Mouse (Mus musculus) kidney, adult 2 months (tissue): ENCODE results near the gene Rfk. TPM values are rescaled to one million over a fixed set of nuclear protein-coding genes. Genes with fewer than 3 reads are reported as not detected.

Experiments used
- DNase-seq: peaks from one replicate; pipeline ENCODE4 v3.0.0; 2021
- H3K27ac ChIP-seq: fragments of 200-500 bp; 2 replicates; pipeline ENCODE4 v1.5.1; 2012; ENCODE audit warnings: low read depth, low read length, control low read depth, inconsistent platforms; ENCODE audit not compliant: insufficient read depth
- H3K27me3 ChIP-seq: fragments of 200-500 bp; replicated peaks from 2 replicates; pipeline ENCODE4 v1.6.1; 2012; ENCODE audit warnings: mild to moderate bottlenecking, moderate library complexity, low read length, inconsistent platforms; ENCODE audit not compliant: control insufficient read depth, insufficient read depth
- H3K36me3 ChIP-seq: fragments of 200-500 bp; 2 replicates; pipeline ENCODE4 v1.6.1; 2012; ENCODE audit warnings: mild to moderate bottlenecking, moderate library complexity, low read length, inconsistent platforms; ENCODE audit not compliant: control insufficient read depth, insufficient read depth
- H3K4me1 ChIP-seq: fragments of 200-500 bp; 2 replicates; pipeline ENCODE4 v1.6.1; 2011; ENCODE audit warnings: low read length; ENCODE audit not compliant: control insufficient read depth, insufficient read depth
- H3K4me3 ChIP-seq: fragments of 200-500 bp; 2 replicates; pipeline ENCODE4 v1.5.1; 2011; ENCODE audit warnings: mild to moderate bottlenecking, low read depth, low read length, control low read depth; ENCODE audit not compliant: insufficient read depth
- CTCF ChIP-seq: fragments of 200-500 bp; conservative IDR thresholded peaks from 2 replicates; pipeline ENCODE4 v1.5.1; 2011; ENCODE audit warnings: low read depth, mild to moderate bottlenecking, control low read depth, low read length, moderate library complexity, mixed read lengths; ENCODE audit not compliant: insufficient read depth, insufficient read length
- POLR2A ChIP-seq: fragments of 200-500 bp; IDR thresholded peaks from one replicate; pipeline ENCODE4 v1.6.1; 2011; ENCODE audit warnings: low read depth, low read length, control low read depth
- whole genome bisulfite sequencing: fragments of 180-500 bp; shearing (Covaris S2); methylation state at CpG from one replicate; pipeline ENCODE4 v1.1.7; 2018; 5-methylcytosine and 5-hydroxymethylcytosine counted together
- polyA plus RNA-seq: library from polyadenylated mRNA; depleted of rRNA; stranded (reverse); fragments of >200 nt; gene quantifications from 2 replicates; pipeline ENCODE4 v1.2.3, GENCODE M21; 2012

Gene Rfk
- polyA plus RNA-seq, 1 experiment, result 88.3 TPM

DNA sequence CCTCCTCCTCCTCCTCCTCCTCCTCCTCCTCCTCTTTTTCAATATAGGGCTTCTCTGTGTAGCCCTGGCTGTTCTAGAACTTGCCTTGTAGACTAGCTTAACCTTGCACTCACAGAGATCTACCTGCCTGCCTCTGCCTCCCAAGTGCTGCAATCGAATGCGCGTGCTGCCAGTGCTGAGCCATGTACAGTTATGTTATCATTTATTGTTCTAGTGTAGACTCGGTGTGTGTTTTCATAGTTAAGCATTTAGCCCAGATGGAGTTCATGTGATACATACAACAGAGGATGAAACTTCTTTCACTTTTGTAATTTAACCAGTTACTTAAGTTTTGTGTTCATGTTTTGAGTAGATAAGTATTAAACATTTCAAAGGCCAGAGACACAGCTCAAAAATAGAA is 8.8 kb upstream of the Rfk start:
- H3K27me3 ChIP-seq, result no peaks in the 10 kb centered on the region
- peak overlapping the region; percentile 85; the same call in 1 of the 2 replicates for H3K27ac ChIP-seq
- H3K36me3 ChIP-seq, result no peaks in the 10 kb centered on the region
- no peak for TF ChIP-seq POLR2A
- no peak for DNase-seq
- 49% methylated on average over 4 of the region's 4 CpGs for WGBS
- peaks cover 5% of the 10 kb centered on the region; the same call in 1 of the 2 replicates for H3K4me1 ChIP-seq
- no peak overlapping the region for H3K4me3 ChIP-seq

DNA sequence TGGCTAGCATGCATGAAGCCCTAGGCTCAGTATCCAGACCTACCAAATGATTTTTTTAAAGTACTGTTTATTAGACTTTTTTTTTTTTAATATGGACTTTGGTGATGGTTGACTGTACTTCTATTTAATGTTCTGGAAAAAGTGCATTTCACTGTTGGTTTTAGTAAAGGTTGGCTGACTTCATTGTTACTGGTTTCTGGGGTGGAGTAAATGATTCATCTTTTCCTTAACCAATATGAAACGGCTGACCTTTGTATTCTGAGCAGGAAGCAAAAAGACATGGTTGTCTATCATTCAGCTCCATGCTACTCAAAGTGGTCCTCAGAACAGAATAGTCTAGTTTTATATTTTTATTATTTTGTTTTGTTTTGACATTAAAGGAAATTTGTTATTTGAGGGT is 8.4 kb upstream of the Rfk start:
- H3K4me1 ChIP-seq, result peaks cover 5% of the 10 kb centered on the region; the same call in 1 of the 2 replicates
- WGBS, result 18% methylated on average over 1 of the region's 1 CpGs
- no peaks in the 10 kb centered on the region for H3K27me3 ChIP-seq
- no peak for TF ChIP-seq POLR2A
- TF ChIP-seq CTCF, result no peak
- H3K4me3 ChIP-seq, result no peak overlapping the region
- 0 out of 2 replicates have a peak overlapping the region, but pooled peaks have one; percentile 93 for H3K27ac ChIP-seq
- H3K36me3 ChIP-seq, result no peaks in the 10 kb centered on the region
- DNase-seq, result peak; percentile 77

DNA sequence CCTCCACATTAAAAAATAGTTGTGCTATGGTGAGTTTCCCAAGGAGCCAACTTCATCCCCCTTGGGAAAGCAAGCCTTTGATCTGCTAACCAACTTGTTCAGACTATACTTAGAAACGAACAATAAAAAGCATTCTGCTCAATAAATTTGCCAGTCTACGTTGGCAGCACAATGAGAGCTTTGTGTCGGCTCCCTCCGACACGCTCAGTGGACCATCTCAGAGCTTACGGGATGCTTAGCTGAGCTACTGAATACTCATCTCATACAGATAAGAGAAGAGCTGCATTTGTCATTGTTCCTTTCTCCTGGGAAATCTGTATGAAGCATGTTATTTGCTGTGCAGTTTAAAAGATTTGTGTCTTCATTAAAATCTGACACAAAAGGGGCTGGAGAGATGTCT is 7.4 kb upstream of the Rfk start:
- H3K4me3 ChIP-seq, result no peak overlapping the region
- H3K27ac ChIP-seq, result peak overlapping the region; percentile 93; the same call in 1 of the 2 replicates
- H3K36me3 ChIP-seq, result no peaks in the 10 kb centered on the region
- WGBS, result 38% methylated on average over 6 of the region's 6 CpGs
- H3K27me3 ChIP-seq, result no peaks in the 10 kb centered on the region
- TF ChIP-seq POLR2A (no peak), CTCF (no peak)
- peak; percentile 43 for DNase-seq
- H3K4me1 ChIP-seq, result peaks cover 5% of the 10 kb centered on the region; the same call in 1 of the 2 replicates

DNA sequence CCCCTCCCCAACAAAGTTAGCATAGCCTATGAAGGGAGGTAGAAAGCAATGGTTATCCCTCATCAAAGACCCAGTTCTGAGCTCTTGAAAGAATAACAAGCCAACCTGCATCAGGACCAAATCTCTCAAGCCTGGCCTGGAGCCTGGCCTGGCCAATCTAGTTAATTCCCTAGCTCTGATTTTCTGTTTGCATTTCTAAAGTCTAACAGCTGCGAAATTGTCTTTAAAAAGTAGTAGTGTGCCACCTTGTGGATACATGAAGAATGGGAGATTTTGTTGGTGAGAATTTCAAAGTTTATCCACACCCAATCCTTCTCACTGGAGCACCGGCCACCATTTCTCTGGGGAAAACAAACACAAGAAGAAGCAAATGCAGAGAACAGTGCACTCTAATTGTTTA is 5.4 kb upstream of the Rfk start:
- Histone ChIP-seq H3K27ac (no peak overlapping the region), H3K36me3 (no peaks in the 10 kb centered on the region), H3K4me1 (peaks cover 5% of the 10 kb centered on the region; the same call in 1 of the 2 replicates), H3K4me3 (no peak overlapping the region), H3K27me3 (no peaks in the 10 kb centered on the region)
- 7% methylated on average over 2 of the region's 2 CpGs for WGBS
- DNase-seq, result peak; percentile 54
- TF ChIP-seq POLR2A, result no peak
- TF ChIP-seq CTCF, result 0 out of 2 replicates have a peak, but pooled peaks have one; percentile 26

DNA sequence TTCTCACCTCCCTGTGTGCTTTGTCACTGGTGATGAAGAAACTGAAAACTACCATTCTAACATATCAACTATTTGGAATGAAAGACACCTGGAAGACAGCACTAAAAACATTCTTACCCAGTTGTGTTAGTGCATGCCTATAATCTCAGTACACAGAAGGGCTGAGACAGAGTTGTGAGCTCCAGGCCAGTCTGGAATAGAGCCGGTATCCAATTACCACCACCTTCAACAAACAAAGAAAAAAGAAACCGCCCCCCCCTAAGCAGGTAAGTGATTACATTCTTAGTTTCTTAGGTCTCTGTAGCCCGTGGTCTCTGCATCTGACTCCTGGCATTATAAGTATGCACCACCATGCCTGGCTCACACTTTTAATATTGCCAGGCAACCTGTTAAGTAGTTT is 977 bp upstream of the Rfk start:
- TF ChIP-seq POLR2A (no peak), CTCF (no peak)
- WGBS, result 36% methylated on average over 3 of the region's 3 CpGs
- Histone ChIP-seq H3K4me1 (peaks cover 7% of the 10 kb centered on the region), H3K36me3 (no peaks in the 10 kb centered on the region), H3K27me3 (no peaks in the 10 kb centered on the region), H3K27ac (no peak overlapping the region), H3K4me3 (no peak overlapping the region)
- no peak for DNase-seq

DNA sequence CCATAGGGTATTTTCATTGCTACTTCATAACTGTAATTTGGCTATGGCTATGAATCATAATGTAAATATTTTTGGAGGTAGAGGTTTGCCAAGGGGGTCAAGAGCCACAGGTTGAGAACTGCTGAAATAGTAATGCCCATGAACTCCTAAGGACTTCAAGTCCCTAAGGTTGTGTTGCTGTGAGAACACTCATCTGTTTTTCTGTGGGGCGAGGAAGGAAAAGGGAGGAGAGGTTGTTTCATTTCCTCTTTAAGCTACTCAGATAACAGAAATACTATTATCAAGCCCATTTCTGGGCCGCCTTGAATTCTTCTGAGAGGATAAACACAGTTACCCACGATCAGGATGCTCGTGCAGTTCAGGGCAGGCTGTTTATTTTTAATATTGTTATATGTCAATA is 3.0 kb downstream of the Rfk start:
- WGBS, result 61% methylated on average over 4 of the region's 4 CpGs
- Histone ChIP-seq H3K27me3 (no peaks in the 10 kb centered on the region), H3K36me3 (peaks cover 4% of the 10 kb centered on the region; the same call in 1 of the 2 replicates), H3K4me3 (no peak overlapping the region), H3K4me1 (peaks cover 7% of the 10 kb centered on the region), H3K27ac (no peak overlapping the region)
- no peak for TF ChIP-seq POLR2A
- DNase-seq, result peak; percentile 46

DNA sequence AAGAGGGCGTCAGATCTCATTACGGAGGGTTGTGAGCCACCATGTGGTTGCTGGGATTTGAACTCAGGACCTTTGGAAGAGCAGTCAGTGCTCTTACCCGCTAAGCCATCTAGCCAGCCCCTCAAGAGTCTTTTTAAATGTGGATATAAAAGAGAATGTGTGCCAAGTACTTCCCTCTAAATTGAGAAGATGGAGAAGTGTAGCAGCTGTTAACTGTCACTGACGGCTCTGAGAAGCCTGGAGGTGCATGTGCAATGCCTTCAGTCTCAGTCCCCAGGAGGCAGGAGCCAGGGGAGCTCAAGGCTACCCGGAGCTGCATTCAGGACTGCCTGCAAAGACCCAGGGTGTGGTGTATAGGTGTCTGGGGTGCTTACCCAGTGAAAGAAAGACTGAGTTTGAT is 4.1 kb downstream of the Rfk start:
- no peak for TF ChIP-seq CTCF
- TF ChIP-seq POLR2A, result no peak
- Histone ChIP-seq H3K27ac (no peak overlapping the region), H3K36me3 (peaks cover 4% of the 10 kb centered on the region; the same call in 1 of the 2 replicates), H3K4me1 (peaks cover 7% of the 10 kb centered on the region), H3K27me3 (no peaks in the 10 kb centered on the region), H3K4me3 (no peak overlapping the region)
- DNase-seq, result no peak
- 78% methylated on average over 5 of the region's 5 CpGs for WGBS

DNA sequence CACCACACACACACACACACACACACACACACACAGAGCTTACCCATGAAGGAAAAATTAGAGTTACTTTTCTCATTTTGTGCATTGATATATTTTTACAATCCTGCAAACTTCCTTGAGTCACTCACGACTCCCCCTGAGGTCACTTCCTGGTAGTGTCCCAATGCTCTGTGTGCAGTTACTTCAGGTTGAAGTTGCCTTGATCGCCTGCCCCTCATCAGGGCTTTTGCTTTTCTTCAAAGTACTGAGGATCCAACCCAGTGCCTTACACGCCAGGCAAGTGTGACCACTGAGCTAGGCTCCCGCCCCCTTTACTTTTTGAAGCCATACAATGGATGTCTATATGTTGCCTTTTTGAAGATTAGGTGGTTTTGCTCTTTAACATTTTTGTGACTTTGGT is 6.1 kb downstream of the Rfk start:
- Histone ChIP-seq H3K27me3 (no peaks in the 10 kb centered on the region), H3K4me1 (peaks cover 3% of the 10 kb centered on the region; the same call in 1 of the 2 replicates), H3K36me3 (peaks cover 4% of the 10 kb centered on the region; the same call in 1 of the 2 replicates), H3K27ac (no peak overlapping the region), H3K4me3 (no peak overlapping the region)
- no peak for DNase-seq
- TF ChIP-seq POLR2A, result no peak
- no peak for TF ChIP-seq CTCF
- 83% methylated on average over 4 of the region's 4 CpGs for WGBS
